Mouse (Mus musculus) limb, embryonic 12.5 days (tissue): ENCODE measurements around the gene Fut7. TPM values are rescaled to one million over a fixed set of nuclear protein-coding genes. Genes with fewer than 3 reads are reported as not detected.
A peak's percentile ranks its signal among the peaks of the same experiment; 100 is the strongest.

ENCODE experiments used
- ATAC-seq: fragments of 200-750 bp; cut with Nextera tagmentation; 2 replicates; pipeline ENCODE4 v1.8.0; 2017; ENCODE audit warnings: low read depth, moderate TSS enrichment; ENCODE audit not compliant: insufficient number of reproducible peaks, insufficient read depth, low FRiP score, low TSS enrichment
- H3K27ac ChIP-seq: fragments of 300-500 bp; sonication (generic); 2 replicates; pipeline ENCODE4 v1.5.1; 2016; ENCODE audit warnings: mild to moderate bottlenecking, moderate library complexity
- H3K27me3 ChIP-seq: fragments of 300-500 bp; sonication (generic); 2 replicates; pipeline ENCODE4 v1.6.1; 2016; ENCODE audit warnings: mild to moderate bottlenecking, moderate library complexity
- H3K36me3 ChIP-seq: fragments of 300-500 bp; sonication (generic); 2 replicates; pipeline ENCODE4 v1.6.1; 2016; ENCODE audit warnings: mild to moderate bottlenecking, moderate library complexity
- H3K4me1 ChIP-seq: fragments of 300-500 bp; sonication (generic); replicated peaks from 2 replicates; pipeline ENCODE4 v1.6.1; 2016
- H3K4me2 ChIP-seq: fragments of 300-500 bp; sonication (generic); 2 replicates; pipeline ENCODE4 v1.6.1; 2016; ENCODE audit warnings: mild to moderate bottlenecking, moderate library complexity
- H3K4me3 ChIP-seq: fragments of 300-500 bp; sonication (generic); replicated peaks from 2 replicates; pipeline ENCODE4 v1.5.1; 2016; ENCODE audit warnings: mild to moderate bottlenecking
- H3K9ac ChIP-seq: fragments of 300-500 bp; sonication (generic); replicated peaks from 2 replicates; pipeline ENCODE4 v1.6.1; 2016; ENCODE audit warnings: mild to moderate bottlenecking, moderate library complexity
- H3K9me3 ChIP-seq: fragments of 300-500 bp; sonication (generic); 2 replicates; pipeline ENCODE4 v1.6.1; 2016; ENCODE audit warnings: mild to moderate bottlenecking, moderate library complexity
- WGBS: fragments of 180-500 bp; shearing (Covaris S2); methylation state at CpG from one replicate; pipeline ENCODE4 v1.1.7; 2016; 5-methylcytosine and 5-hydroxymethylcytosine counted together
- polyA plus RNA-seq: library from polyadenylated mRNA; unstranded; fragments of >200 nt; fragmentation: Nextera tagmentation; extraction: Ambion mirVana; gene quantifications from 2 replicates; pipeline ENCODE4 v1.2.1, GENCODE M21; 2016

Gene Fut7
- polyA plus RNA-seq: not detected in 2 replicates

DNA sequence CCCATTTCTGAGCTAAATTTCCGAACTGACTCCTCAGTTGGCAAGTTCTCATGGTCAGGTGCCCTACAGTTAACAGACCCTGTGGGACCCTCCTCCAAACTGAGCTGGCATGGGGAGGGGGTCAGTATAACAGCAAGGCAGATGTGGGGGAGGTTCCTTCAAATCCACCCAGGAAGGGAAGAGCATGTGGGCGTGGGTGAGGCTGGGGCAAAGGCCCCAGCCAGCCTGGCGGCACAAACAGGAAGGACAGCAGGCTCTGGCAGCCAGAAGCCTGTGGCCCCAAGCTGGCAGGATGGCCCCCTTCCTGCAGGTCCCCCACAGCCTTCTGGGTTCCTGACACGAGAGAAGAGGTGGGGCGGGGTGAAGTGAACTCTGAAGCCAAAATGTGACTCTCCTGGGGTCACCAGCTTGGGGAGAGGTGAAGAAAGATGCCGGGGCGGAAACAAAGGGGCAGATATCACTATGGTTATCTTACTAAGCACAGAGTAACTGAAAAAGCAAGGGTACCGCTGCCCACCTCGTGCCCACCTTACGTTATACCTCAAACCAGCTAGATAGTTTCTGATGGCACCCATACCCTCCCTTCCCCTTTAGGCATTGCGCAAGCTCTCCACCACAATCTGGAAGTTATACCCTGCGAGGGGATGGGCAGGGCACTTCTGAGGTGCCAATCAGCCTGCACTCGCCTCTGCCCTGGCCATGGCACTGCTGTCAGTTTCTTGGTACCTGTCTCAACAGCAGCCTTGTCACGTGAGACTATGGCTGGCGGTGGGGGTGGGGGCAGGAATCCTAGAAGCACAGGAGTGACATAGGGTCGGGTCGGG lies at the start of gene Fut7:
Gene Fut7 (plus strand): TSS at position 681 of the 824 bp plus-strand sequence.
- H3K27ac ChIP-seq: no peak within 1 kb of the TSS
- ATAC-seq: no peak
- H3K27me3 ChIP-seq: peaks cover 57% of the 10 kb centered on the region
- no peak within 1 kb of the TSS for H3K4me3 ChIP-seq
- H3K4me1 ChIP-seq: no peaks in the 10 kb centered on the region
- no peaks in the 10 kb centered on the region for H3K9me3 ChIP-seq
- no peaks in the 10 kb centered on the region for H3K36me3 ChIP-seq
- H3K9ac ChIP-seq: 0 out of 2 replicates have a peak within 1 kb of the TSS, but pooled peaks have one; percentile 2
- WGBS: 62% methylated on average over 17 of the region's 17 CpGs
- no peak within 1 kb of the TSS for H3K4me2 ChIP-seq

DNA sequence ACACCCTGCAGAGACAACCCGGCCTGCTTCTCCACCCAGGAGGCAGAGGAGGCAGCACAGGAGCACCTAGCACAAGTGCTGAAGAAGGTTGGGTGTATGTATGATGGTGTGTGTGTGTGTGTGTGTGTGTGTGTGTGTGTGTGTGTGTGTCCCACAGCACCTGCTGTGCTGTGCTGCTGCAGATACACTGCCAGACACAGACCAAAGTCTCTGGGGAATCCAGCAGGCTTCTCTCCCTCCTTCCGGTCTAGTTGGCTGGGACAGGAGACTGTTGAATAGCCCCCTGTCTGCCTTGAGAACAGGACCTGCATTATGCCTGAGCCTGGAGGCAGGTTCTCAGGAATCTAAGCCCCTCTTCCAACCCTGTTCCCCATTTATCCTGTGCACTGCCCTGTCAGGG lies 49.6 kb upstream of the Fut7 start:
- peak overlapping the region; percentile 76 for H3K4me3 ChIP-seq
- 42% methylated on average over 2 of the region's 2 CpGs for WGBS
- peaks cover 28% of the 10 kb centered on the region for H3K4me1 ChIP-seq
- H3K27me3 ChIP-seq: peaks cover under 1% of the 10 kb centered on the region; the same call in 1 of the 2 replicates
- H3K4me2 ChIP-seq: peak overlapping the region; percentile 95
- peak overlapping the region; percentile 72 for H3K9ac ChIP-seq
- ATAC-seq: no peak
- H3K27ac ChIP-seq: no peak overlapping the region
- H3K9me3 ChIP-seq: no peaks in the 10 kb centered on the region
- peaks cover 40% of the 10 kb centered on the region for H3K36me3 ChIP-seq

DNA sequence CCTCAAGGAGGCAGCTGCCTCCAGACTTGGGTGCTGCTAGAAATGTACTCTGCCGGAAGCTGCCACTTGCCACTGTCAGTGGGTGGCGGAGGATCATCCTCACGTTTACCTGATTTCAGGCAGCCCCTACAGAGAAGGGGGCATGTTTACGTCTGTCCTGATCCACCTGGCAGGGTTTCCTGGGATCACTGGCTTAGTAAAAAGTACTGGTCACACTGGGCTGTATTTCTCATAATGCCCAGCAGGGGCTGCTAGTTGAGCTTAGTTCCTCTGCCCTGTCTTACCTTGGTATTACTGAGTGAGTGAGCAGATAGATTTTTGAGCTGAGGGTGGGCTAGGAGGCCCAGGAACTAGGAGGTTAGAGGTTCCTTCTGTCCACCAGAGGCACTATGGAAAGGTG lies 46.5 kb upstream of the Fut7 start:
- Histone ChIP-seq H3K4me2 (no peak overlapping the region), H3K4me3 (no peak overlapping the region), H3K4me1 (peaks cover 27% of the 10 kb centered on the region), H3K9ac (no peak overlapping the region), H3K9me3 (no peaks in the 10 kb centered on the region), H3K27ac (no peak overlapping the region), H3K27me3 (no peaks in the 10 kb centered on the region), H3K36me3 (peaks cover 44% of the 10 kb centered on the region)
- ATAC-seq: no peak
- 71% methylated on average over 4 of the region's 4 CpGs for WGBS

DNA sequence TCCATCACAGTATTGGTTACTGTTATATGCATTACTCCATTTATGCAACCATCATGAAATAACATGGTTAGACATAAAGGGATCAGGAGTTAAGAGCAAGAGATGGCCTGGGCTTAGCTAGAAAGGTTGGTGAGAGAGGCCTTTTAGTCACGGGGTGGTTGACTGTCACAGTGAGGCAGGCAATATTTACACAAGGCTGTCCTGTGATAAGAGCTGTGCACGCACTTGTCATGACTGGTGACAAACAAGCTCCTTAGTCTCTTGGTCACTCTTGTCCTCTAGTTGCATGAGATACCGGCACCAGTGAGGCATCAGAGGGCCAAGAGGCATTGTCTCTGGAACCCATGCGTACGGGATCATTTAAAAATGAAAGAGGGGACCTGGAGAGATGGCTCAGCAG lies 38.6 kb upstream of the Fut7 start:
- Histone ChIP-seq H3K27me3 (0 out of 2 replicates have a peak, but pooled peaks cover 4% of the 10 kb centered on the region), H3K4me3 (no peak overlapping the region), H3K4me2 (no peak overlapping the region), H3K27ac (no peak overlapping the region), H3K9ac (no peak overlapping the region), H3K4me1 (no peaks in the 10 kb centered on the region), H3K9me3 (no peaks in the 10 kb centered on the region), H3K36me3 (no peaks in the 10 kb centered on the region)
- WGBS: 81% methylated on average over 5 of the region's 5 CpGs
- ATAC-seq: no peak

DNA sequence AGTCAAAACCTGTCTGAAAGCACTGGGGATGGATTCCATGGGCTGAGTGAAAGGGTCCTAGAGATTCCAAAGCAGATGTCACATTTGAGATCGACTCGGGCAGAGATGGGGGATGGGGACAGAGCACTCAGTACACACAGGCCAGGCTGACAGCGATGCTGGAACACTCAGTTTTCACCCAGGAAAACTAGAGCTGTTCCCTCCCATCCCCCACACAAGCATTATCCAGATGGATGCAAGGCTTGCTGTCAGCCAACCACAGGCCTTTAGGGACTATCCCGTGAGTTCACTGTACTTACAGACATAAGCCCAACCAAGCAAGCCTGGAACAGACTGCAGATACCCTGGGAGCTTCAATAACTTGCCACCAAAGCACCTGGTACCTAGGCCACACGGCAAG lies 31.8 kb upstream of the Fut7 start:
- H3K36me3 ChIP-seq: no peaks in the 10 kb centered on the region
- no peak overlapping the region for H3K4me3 ChIP-seq
- H3K9me3 ChIP-seq: no peaks in the 10 kb centered on the region
- no peak overlapping the region for H3K9ac ChIP-seq
- WGBS: 71% methylated on average over 5 of the region's 5 CpGs
- H3K27me3 ChIP-seq: peaks cover 41% of the 10 kb centered on the region
- no peak overlapping the region for H3K27ac ChIP-seq
- no peak for ATAC-seq
- H3K4me1 ChIP-seq: peaks cover 12% of the 10 kb centered on the region
- H3K4me2 ChIP-seq: no peak overlapping the region

DNA sequence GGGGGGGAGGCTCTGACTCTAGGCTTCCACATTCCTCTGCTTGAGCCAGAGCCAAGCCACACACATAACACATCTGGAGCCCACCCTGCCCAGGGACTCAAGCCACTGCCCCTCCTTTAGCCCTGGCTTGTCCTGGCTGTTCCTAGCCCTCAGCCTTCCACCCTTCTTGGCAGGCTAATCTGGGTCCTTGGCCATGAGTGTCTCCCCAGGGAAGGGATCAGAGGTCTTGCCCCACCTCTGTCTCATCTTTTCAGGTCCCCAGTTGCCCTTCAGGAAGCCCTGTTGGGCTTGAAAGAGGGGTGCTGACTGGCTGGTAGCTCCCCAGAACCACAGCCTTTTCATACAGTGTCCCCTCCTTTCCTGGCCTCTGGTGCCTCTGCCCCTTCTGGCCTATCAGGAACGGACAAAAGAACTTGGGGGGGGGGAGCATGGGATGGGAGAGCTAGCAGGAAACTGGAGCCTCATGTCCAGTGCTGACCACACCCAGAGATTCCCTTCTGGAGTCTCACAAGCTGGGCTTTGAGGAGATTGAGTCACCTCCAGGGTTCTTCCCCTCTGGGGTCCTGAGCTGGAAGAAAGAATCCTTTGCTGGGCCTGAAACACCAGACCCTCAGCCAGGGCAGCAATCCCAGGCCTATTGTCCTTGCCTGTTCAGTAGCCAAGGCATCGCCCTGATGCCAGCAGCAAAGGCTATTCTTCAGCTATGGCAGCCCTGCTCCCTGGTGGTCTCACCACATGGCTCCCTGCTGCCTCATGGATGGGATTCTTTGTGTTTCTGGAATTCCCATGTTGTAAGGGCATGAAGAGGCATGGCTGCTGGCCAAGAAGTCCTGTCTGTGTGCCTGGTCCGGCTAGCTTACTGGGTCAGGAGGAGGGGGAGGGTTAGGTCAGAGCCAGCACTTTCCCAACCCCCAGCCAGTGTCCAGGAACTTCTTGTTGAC lies 28.5 kb upstream of the Fut7 start:
- H3K27ac ChIP-seq: no peak overlapping the region
- peaks cover 74% of the 10 kb centered on the region for H3K27me3 ChIP-seq
- H3K4me3 ChIP-seq: no peak overlapping the region
- H3K9ac ChIP-seq: no peak overlapping the region
- 40% methylated on average over 3 of the region's 3 CpGs for WGBS
- no peaks in the 10 kb centered on the region for H3K9me3 ChIP-seq
- peaks cover 12% of the 10 kb centered on the region for H3K4me1 ChIP-seq
- ATAC-seq: no peak
- H3K4me2 ChIP-seq: no peak overlapping the region
- no peaks in the 10 kb centered on the region for H3K36me3 ChIP-seq

DNA sequence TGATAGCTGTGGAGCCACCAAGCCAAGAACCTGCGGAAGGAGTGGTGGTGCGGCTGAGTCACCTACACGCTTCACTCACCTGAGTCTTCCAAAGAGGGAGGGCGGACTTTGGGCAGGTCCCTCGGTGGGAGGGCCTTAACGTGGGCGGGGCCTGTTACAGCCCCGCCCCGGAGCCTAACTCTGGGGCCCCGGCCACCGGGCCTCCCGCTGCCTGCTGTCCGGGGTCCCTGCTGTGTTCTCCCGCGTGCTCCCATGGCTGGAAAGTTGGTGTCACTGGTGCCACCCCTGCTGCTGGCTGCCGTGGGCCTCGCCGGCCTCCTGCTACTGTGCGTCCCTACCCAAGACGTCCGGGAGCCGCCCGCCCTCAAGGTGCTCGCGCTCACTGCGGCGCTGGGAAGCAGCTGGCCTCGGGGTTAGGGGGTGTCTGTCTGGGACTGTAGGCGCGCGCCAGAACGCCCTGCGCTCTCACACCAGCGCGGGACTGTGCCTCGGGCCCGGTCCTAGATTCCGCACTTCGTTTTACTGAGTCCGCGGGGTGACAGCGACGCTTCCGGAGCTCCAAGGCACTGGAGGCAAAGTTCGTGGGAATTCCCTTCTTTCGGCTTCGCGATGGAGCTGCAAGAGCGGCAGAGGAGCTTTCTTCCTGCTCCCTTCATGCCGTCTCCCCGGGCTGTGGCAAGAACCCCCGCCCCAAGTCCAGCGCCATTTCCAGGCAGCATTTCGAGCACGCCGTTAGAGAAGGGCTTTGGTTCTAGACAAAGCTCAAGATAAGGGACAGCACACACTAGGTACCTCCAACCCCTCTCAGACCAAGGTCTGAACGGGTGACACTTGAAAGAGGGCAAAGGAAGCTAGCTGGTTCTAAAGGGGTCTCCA lies 27.1 kb upstream of the Fut7 start, which contains the start of gene Entpd2:
Gene Entpd2 (plus strand): TSS at position 154 of the 876 bp plus-strand sequence.
- H3K9me3 ChIP-seq: no peaks in the 10 kb centered on the region
- peak within 1 kb of the TSS; percentile 34 for H3K4me3 ChIP-seq
- H3K4me1 ChIP-seq: peaks cover 16% of the 10 kb centered on the region
- no peak within 1 kb of the TSS; the same call in 1 of the 2 replicates for H3K9ac ChIP-seq
- H3K27me3 ChIP-seq: peaks cover 88% of the 10 kb centered on the region
- WGBS: 2% methylated on average over 57 of the region's 57 CpGs
- no peak for ATAC-seq
- H3K4me2 ChIP-seq: peak within 1 kb of the TSS; percentile 59
- H3K36me3 ChIP-seq: no peaks in the 10 kb centered on the region
- no peak within 1 kb of the TSS for H3K27ac ChIP-seq

DNA sequence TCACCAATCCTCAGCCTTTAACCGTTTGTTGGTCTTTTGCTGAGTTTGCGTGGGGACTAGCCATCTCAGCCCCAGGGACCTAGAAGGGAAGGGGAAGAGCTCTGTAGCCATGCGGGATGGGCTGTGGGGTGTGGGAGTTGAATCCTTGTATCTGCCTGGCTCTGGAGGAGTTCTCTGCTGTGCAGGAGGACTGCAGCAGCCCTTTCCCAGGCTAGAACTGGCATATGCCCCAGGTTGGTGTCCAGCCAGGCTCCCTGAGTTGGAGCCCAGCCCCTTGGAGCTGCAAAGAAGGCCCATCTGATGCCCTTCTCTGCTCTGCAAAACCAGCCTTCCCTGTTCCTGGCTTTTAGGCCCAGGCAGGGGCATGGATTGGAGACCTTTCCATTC lies 26.5 kb upstream of the Fut7 start:
- 33% methylated on average over 3 of the region's 3 CpGs for WGBS
- Histone ChIP-seq H3K36me3 (no peaks in the 10 kb centered on the region), H3K4me2 (peak overlapping the region; percentile 59; the same call in 1 of the 2 replicates), H3K9ac (no peak overlapping the region), H3K4me1 (peaks cover 16% of the 10 kb centered on the region), H3K9me3 (no peaks in the 10 kb centered on the region), H3K27me3 (peaks cover 92% of the 10 kb centered on the region), H3K27ac (no peak overlapping the region), H3K4me3 (no peak overlapping the region)
- no peak for ATAC-seq

DNA sequence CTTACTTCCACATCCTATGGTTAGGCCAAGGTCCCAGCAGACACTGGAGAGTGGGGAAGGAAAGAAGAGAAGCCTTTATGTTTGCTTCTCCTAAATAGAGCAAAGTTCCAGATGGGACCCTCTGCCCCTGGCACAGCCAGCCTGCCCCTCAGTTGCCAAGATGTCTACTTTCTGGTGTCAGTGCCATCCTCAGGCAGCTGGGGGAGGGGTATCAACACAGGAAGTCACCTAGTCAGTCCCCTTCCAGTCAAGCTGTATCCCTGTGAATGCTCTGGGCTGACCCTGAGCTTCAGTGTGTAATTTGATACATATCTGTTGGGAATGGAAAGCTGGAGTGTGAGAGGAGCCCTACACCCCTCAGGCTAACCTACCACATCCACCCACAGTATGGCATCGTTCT lies 26.1 kb upstream of the Fut7 start:
- peaks cover 92% of the 10 kb centered on the region for H3K27me3 ChIP-seq
- no peak overlapping the region for H3K4me2 ChIP-seq
- H3K27ac ChIP-seq: no peak overlapping the region
- no peaks in the 10 kb centered on the region for H3K36me3 ChIP-seq
- no peak for ATAC-seq
- no peaks in the 10 kb centered on the region for H3K9me3 ChIP-seq
- H3K9ac ChIP-seq: no peak overlapping the region
- no peak overlapping the region for H3K4me3 ChIP-seq
- peaks cover 16% of the 10 kb centered on the region for H3K4me1 ChIP-seq
- 52% methylated on average over 1 of the region's 1 CpGs for WGBS

DNA sequence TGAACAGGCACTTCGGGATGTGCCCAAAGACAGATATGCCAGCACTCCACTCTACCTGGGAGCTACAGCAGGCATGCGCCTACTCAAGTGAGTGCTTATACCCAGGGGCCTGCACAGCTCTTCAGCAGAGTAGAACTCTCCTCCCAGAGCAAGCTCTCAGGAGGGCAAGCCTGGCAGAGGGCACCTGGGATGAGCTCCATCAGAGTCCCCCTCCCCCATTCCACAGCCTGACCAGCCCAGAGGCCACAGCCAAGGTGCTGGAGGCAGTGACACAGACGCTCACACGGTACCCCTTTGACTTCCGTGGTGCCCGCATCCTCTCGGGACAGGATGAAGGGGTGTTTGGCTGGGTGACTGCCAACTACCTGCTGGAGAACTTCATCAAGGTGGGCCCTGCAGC lies 25.0 kb upstream of the Fut7 start:
- Histone ChIP-seq H3K4me1 (peaks cover 17% of the 10 kb centered on the region), H3K36me3 (no peaks in the 10 kb centered on the region), H3K4me2 (no peak overlapping the region), H3K9ac (no peak overlapping the region), H3K27me3 (peaks cover 98% of the 10 kb centered on the region), H3K9me3 (no peaks in the 10 kb centered on the region), H3K4me3 (no peak overlapping the region), H3K27ac (no peak overlapping the region)
- ATAC-seq: no peak
- 92% methylated on average over 7 of the region's 7 CpGs for WGBS
